Mouse (Mus musculus) brain, embryonic 14.5 days (tissue): Measurements from ENCODE around the gene Tob1.

ENCODE experiments used
- CTCF ChIP-seq: fragments of 200-500 bp; IDR thresholded peaks from 2 replicates; pipeline ENCODE4 v1.5.1; 2012; ENCODE audit warnings: inconsistent platforms, mild to moderate bottlenecking, moderate library complexity, borderline replicate concordance; ENCODE audit not compliant: insufficient read depth, insufficient read length; ENCODE audit errors: extremely low read depth
- POLR2A ChIP-seq: fragments of 200-500 bp; IDR thresholded peaks from 2 replicates; pipeline ENCODE4 v1.6.1; 2012; ENCODE audit warnings: mild to moderate bottlenecking, inconsistent platforms, borderline replicate concordance; ENCODE audit not compliant: poor library complexity, insufficient read depth, insufficient read length, severe bottlenecking; ENCODE audit errors: extremely low read depth

DNA sequence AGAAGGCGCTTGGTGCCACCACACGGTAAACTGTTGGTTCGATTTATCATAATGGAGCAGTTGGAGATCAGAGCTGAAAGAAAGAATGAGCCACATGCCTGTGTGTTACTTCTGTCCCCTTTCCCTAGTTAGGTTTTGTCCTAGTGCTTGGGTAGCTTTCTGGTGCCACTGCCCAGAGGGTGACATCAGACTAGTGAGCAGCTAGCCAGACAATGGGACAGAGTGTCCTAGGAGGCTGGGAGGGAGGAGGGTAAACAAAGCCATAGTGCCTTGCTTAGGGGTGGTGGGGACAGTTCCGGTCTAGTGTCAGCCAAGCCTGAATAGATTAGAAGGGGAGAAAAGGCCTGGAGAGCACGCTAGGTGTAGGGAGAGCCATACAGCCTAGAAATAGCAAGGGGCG lies 22.2 kb downstream of the Tob1 start:
- no peak for TF ChIP-seq CTCF
- TF ChIP-seq POLR2A: no peak
